9 mouse cellular contexts compared by ENCODE assay signal in the genomic region with DNA sequence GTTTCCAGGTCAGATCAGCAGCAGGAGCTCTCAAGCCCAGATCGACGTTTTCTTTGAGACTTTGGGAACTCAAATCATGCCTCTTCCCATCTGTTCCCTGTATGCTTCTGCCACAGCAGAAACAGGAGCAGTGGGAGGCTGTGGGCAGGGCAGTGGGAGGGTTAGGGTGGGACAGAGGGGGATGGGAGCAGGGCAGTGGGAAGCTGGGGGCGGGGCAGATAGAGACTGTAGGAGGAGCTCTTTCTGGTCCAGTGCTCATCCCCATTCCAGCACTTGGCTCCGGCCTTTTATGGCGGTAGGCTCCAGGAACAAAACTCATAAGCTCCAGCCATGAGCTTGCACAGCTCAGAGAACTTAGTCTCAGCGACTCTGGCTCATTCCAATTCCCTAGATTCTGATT. TPM values are rescaled to one million over a fixed set of nuclear protein-coding genes. Genes with fewer than 3 reads are reported as not detected.
DNase-seq lines count a peak whose midpoint lies in the region; ATAC-seq lines count a peak whose summit lies in the region.
"Had no signal": no experiment of that assay in that cellular context is flagged by ENCODE, and none has a peak within 500 bp of the region (broad histone marks: within the 10 kb centered on the region; RNA-seq: fewer than 3 reads in every experiment).

No protein-coding gene starts in this region.

- H3K9ac ChIP-seq in lung, embryonic 16.5 days (ENCODE audit: low read length): no peak overlapping the region

- DNase-seq in lung, adult 18-20 months: no peak
- peak; percentile 61 for DNase-seq in embryo, embryonic 10.5 days (ENCODE audit: low spot score)
- DNase-seq in kidney, adult 18-20 months: peak; percentile 21
- peak; percentile 63 for DNase-seq in retina, embryonic 14.5 days (ENCODE audit: low spot score)
- no peak for DNase-seq in layer of hippocampus, adult 11-12 months (ENCODE audit: low spot score)
- DNase-seq in spleen, postnatal 14 days (ENCODE audit: low spot score in 2 of 2): no peak
- DNase-seq: right cerebral cortex, postnatal 4 days had no signal

- peaks cover 4% of the 10 kb centered on the region; the same call in 1 of the 2 replicates for H3K36me3 ChIP-seq in lung, embryonic 16.5 days (ENCODE audit: control insufficient read depth, insufficient read depth, low read length)

- no peaks in the 10 kb centered on the region for H3K9me3 ChIP-seq in lung, embryonic 16.5 days (ENCODE audit: control insufficient read depth, low read length)

- no peaks in the 10 kb centered on the region for H3K27me3 ChIP-seq in lung, embryonic 16.5 days (ENCODE audit: control insufficient read depth, insufficient read depth, low read depth, low read length)

- H3K4me1 ChIP-seq in lung, embryonic 16.5 days (replicated peaks; ENCODE audit: control insufficient read depth, insufficient read depth, low read length): peaks cover 5% of the 10 kb centered on the region; the same call in 1 of the 2 replicates

- H3K4me2 ChIP-seq in lung, embryonic 16.5 days (ENCODE audit: low read depth, low read length): no peak overlapping the region
- H3K4me2 ChIP-seq: liver, embryonic 11.5 days had no signal

- no peak overlapping the region for H3K27ac ChIP-seq in lung, embryonic 16.5 days (ENCODE audit: low read length)

- no peak overlapping the region for H3K4me3 ChIP-seq in lung, embryonic 16.5 days (ENCODE audit: low read length)

- 63% methylated on average over 6 of the region's 6 CpGs for WGBS in lung, embryonic 16.5 days

- ATAC-seq in lung, embryonic 16.5 days (ENCODE audit: low read depth): 0 out of 2 replicates have a peak, but pooled peaks have one; percentile 17

RNA-seq across cellular contexts. Expression of a gene that starts 49.7 kb away (rescaled TPM):
- polyA plus RNA-seq in lung, embryonic 16.5 days (2015; fragmentation: Nextera tagmentation; extraction: Ambion mirVana): 37.5 and 41.0 TPM in 2 replicates

Comparison
In these comparisons a context has a peak if more than half of its experiments do, and no peak if none do; other contexts are left out.
1. DNase-seq: peak in embryo, embryonic 10.5 days (single experiment), kidney, adult 18-20 months (single experiment) and retina, embryonic 14.5 days (single experiment); none in lung, adult 18-20 months (0 of 2), layer of hippocampus, adult 11-12 months (single experiment) and spleen, postnatal 14 days (0 of 2).